Mouse (Mus musculus): ENCODE results near the gene Fam227a. TPM values are rescaled to one million over a fixed set of nuclear protein-coding genes. Genes with fewer than 3 reads are reported as not detected.
A peak's percentile ranks its signal among the peaks of the same experiment; 100 is the strongest.

The Fam227a gene
- polyA plus RNA-seq, 1 experiment from 2014 or later: 0.93 TPM

- Histone ChIP-seq H3K36me3 (peaks cover 9% of the 10 kb centered on the region; the same call in 1 of the 2 replicates), H3K4me1 (replicated peaks) (no peaks in the 10 kb centered on the region), H3K9me3 (replicated peaks) (no peaks in the 10 kb centered on the region), H3K4me2 (no peak overlapping the region), H3K27me3 (replicated peaks) (no peaks in the 10 kb centered on the region), H3K27ac (ENCODE audit: poor library complexity, severe bottlenecking) (no peak overlapping the region), H3K4me3 (no peak overlapping the region), H3K9ac (no peak overlapping the region)
- ATAC-seq (ENCODE audit: insufficient number of reproducible peaks, low FRiP score): no peak
- 80% methylated on average over 5 of the region's 5 CpGs for WGBS
Observed at GRCm38 (mm10) chr15:79616729-79617128, 42.0 kb downstream of the Fam227a start.

GRCm38 (mm10) chr15:79615501-79615900, 43.3 kb downstream of the Fam227a start:
- Histone ChIP-seq H3K4me3 (no peak overlapping the region), H3K4me1 (replicated peaks) (no peaks in the 10 kb centered on the region), H3K36me3 (peaks cover 9% of the 10 kb centered on the region; the same call in 1 of the 2 replicates), H3K4me2 (no peak overlapping the region), H3K9ac (no peak overlapping the region), H3K27ac (ENCODE audit: poor library complexity, severe bottlenecking) (no peak overlapping the region), H3K9me3 (replicated peaks) (0 out of 2 replicates have a peak, but pooled peaks cover 1% of the 10 kb centered on the region), H3K27me3 (replicated peaks) (no peaks in the 10 kb centered on the region)
- WGBS: 77% methylated on average over 7 of the region's 7 CpGs
- ATAC-seq (ENCODE audit: insufficient number of reproducible peaks, low FRiP score): no peak

DNA sequence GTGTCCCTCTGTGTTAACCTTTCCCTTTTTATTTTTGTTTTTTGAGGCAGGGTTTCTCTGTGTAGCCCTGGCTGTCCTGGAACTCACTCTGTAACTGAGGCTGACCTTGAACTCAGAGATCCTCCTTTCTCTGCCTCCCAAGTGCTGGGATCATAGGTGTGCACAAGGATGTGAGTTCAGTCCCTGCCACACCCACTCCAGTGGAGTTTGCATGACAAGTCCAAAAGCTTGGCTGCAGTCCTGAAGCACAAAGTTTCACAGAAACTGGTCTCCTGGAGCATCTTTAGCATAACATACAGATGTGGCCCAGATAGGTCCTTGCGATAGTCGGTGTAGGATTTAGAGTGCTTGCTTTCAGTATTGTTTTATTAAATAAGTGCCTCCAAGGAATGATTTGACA, 49.5 kb downstream of the Fam227a start:
- ATAC-seq (ENCODE audit: insufficient number of reproducible peaks, low FRiP score): no peak
- H3K9ac ChIP-seq: no peak overlapping the region
- H3K27me3 ChIP-seq (replicated peaks): no peaks in the 10 kb centered on the region; the same call in 1 of the 2 replicates
- peaks cover 6% of the 10 kb centered on the region; the same call in 1 of the 2 replicates for H3K36me3 ChIP-seq
- peaks cover 5% of the 10 kb centered on the region; the same call in 1 of the 2 replicates for H3K4me1 ChIP-seq (replicated peaks)
- H3K4me3 ChIP-seq: no peak overlapping the region
- 92% methylated on average over 2 of the region's 2 CpGs for WGBS
- no peak overlapping the region for H3K27ac ChIP-seq (ENCODE audit: poor library complexity, severe bottlenecking)
- no peak overlapping the region for H3K4me2 ChIP-seq
- H3K9me3 ChIP-seq (replicated peaks): 0 out of 2 replicates have a peak, but pooled peaks cover 3% of the 10 kb centered on the region

GRCm38 (mm10) chr15:79608214-79608613, 50.5 kb downstream of the Fam227a start:
- Histone ChIP-seq H3K4me3 (no peak overlapping the region), H3K4me1 (replicated peaks) (peaks cover 5% of the 10 kb centered on the region; the same call in 1 of the 2 replicates), H3K9me3 (replicated peaks) (peaks cover 3% of the 10 kb centered on the region; the same call in 1 of the 2 replicates), H3K9ac (no peak overlapping the region), H3K27me3 (replicated peaks) (no peaks in the 10 kb centered on the region; the same call in 1 of the 2 replicates), H3K36me3 (peaks cover 3% of the 10 kb centered on the region; the same call in 1 of the 2 replicates), H3K4me2 (no peak overlapping the region), H3K27ac (ENCODE audit: poor library complexity, severe bottlenecking) (no peak overlapping the region)
- no peak for ATAC-seq (ENCODE audit: insufficient number of reproducible peaks, low FRiP score)
- 77% methylated on average over 7 of the region's 7 CpGs for WGBS

DNA sequence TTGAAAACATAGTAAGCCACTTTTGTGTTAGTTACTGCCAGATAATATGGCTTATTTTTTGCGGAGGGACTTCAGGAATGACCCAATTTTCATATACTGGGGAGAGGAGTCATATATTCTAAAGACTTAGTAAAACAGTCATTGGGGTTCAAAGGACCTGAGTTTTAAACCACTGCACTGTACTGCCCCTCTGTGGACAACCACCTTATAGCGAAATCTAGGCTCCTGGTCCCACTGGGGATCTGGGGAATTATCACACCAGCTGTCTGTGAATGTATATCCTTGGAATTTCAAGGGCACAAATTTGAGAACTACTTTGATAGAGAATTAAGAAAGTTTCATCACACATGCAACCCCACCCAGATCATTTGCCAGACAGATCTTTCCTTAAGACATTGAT, 51.0 kb downstream of the Fam227a start:
- Histone ChIP-seq H3K9me3 (replicated peaks) (peaks cover 3% of the 10 kb centered on the region; the same call in 1 of the 2 replicates), H3K36me3 (peaks cover 3% of the 10 kb centered on the region; the same call in 1 of the 2 replicates), H3K27me3 (replicated peaks) (no peaks in the 10 kb centered on the region; the same call in 1 of the 2 replicates), H3K4me1 (replicated peaks) (peaks cover 5% of the 10 kb centered on the region; the same call in 1 of the 2 replicates), H3K4me3 (no peak overlapping the region), H3K9ac (no peak overlapping the region), H3K27ac (ENCODE audit: poor library complexity, severe bottlenecking) (no peak overlapping the region), H3K4me2 (no peak overlapping the region)
- no peak for ATAC-seq (ENCODE audit: insufficient number of reproducible peaks, low FRiP score)
- WGBS: 54% methylated on average over 2 of the region's 2 CpGs

- Histone ChIP-seq H3K36me3 (no peaks in the 10 kb centered on the region; the same call in 1 of the 2 replicates), H3K4me2 (no peak overlapping the region), H3K27me3 (replicated peaks) (no peaks in the 10 kb centered on the region; the same call in 1 of the 2 replicates), H3K27ac (ENCODE audit: poor library complexity, severe bottlenecking) (no peak overlapping the region), H3K4me3 (no peak overlapping the region), H3K4me1 (replicated peaks) (peaks cover 5% of the 10 kb centered on the region; the same call in 1 of the 2 replicates), H3K9ac (no peak overlapping the region), H3K9me3 (replicated peaks) (peaks cover 3% of the 10 kb centered on the region; the same call in 1 of the 2 replicates)
- 86% methylated on average over 12 of the region's 12 CpGs for WGBS
- no peak for ATAC-seq (ENCODE audit: insufficient number of reproducible peaks, low FRiP score)
Observed at GRCm38 (mm10) chr15:79606161-79606560, 52.6 kb downstream of the Fam227a start.

DNA sequence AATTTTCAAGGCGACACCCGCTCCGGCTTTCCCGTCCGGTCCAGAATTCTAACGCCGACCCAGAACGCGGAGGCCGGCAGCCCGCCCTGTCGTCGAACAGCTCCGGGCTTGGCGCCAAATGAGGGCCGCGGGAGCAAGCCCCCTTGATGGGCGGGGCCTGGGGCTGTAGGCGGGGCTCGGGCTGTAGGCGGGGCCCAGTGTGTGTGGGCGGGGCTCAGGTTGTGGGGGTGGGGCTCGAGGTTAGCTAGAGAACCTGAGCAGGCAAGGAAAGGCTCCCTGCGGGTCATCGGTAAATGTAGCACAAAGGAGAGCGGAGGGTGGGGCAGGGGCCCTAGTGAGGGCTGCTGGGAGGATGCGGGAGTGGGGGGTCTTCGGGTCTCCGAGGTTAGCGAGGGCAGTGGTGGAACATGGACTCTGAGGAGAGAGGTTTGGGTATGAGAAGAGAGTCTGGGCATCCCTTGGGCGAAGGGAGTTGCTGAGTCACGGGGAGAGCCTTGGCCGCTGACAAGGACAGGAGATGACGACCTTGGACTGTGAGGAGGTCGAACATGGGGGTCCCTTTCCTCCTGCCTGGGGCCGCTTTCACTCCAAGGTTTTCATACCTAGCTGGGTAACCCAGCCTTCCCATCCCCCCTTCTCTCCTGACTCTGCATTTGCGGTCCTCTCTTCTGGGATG, 53.6 kb downstream of the Fam227a start, which contains the start of gene Dmc1:
Gene Dmc1 (minus strand): TSS at position 120 of the 676 bp plus-strand sequence.
- H3K4me1 ChIP-seq (replicated peaks): peaks cover 5% of the 10 kb centered on the region; the same call in 1 of the 2 replicates
- WGBS: 10% methylated on average over 37 of the region's 37 CpGs
- no peaks in the 10 kb centered on the region; the same call in 1 of the 2 replicates for H3K9me3 ChIP-seq (replicated peaks)
- H3K36me3 ChIP-seq: no peaks in the 10 kb centered on the region
- H3K4me2 ChIP-seq: peak within 1 kb of the TSS; percentile 65
- H3K4me3 ChIP-seq: peak within 1 kb of the TSS; percentile 44
- H3K9ac ChIP-seq: peak within 1 kb of the TSS; percentile 34
- H3K27me3 ChIP-seq (replicated peaks): no peaks in the 10 kb centered on the region; the same call in 1 of the 2 replicates
- no peak within 1 kb of the TSS for H3K27ac ChIP-seq (ENCODE audit: poor library complexity, severe bottlenecking)
- peak; percentile 45; the same call in 1 of the 2 replicates for ATAC-seq (ENCODE audit: insufficient number of reproducible peaks, low FRiP score)

DNA sequence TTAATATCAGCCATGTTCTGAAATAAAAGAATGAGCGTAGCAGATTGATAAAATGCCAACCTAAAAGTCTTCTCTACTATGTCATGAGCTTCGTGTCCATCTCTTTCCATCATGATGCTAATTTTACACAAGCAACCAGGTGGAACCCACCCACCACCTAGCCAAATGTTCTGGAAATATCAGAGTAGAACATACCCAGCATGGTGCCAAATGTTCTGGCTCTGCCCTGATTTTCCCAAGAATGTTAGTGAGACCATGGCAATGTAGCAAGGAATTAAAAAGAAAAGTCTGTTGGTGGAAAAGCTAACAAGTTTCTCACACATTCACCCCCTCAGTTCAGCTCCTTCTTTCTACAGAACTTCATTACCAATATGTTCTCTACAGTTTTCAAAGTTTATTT, 58.6 kb downstream of the Fam227a start:
- no peak overlapping the region for H3K9ac ChIP-seq
- peaks cover 4% of the 10 kb centered on the region; the same call in 1 of the 2 replicates for H3K4me1 ChIP-seq (replicated peaks)
- H3K4me2 ChIP-seq: no peak overlapping the region
- 64% methylated on average over 2 of the region's 2 CpGs for WGBS
- H3K27me3 ChIP-seq (replicated peaks): no peaks in the 10 kb centered on the region; the same call in 1 of the 2 replicates
- no peak for ATAC-seq (ENCODE audit: insufficient number of reproducible peaks, low FRiP score)
- no peaks in the 10 kb centered on the region; the same call in 1 of the 2 replicates for H3K9me3 ChIP-seq (replicated peaks)
- no peak overlapping the region for H3K27ac ChIP-seq (ENCODE audit: poor library complexity, severe bottlenecking)
- no peak overlapping the region for H3K4me3 ChIP-seq
- 0 out of 2 replicates have a peak, but pooled peaks cover 3% of the 10 kb centered on the region for H3K36me3 ChIP-seq

DNA sequence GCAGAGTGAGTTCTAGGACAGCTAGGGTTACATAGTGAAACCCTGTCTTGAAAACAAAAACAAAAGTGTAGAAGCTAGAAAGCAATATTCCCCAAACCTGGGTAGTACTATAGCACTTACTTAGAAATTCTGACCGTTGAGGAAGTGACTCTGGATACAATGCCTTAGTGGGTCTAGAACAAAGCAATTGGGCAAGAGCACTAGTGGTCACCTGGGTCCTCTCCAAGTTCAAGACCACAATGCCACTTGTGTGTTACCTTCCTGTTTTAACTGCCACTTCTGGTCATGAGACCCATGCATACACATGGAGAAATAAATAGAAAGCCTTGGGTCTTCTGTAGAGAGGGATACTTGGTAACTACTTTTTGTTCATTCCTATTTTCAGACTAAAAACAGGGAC, 60.0 kb downstream of the Fam227a start:
- Histone ChIP-seq H3K4me2 (no peak overlapping the region), H3K36me3 (0 out of 2 replicates have a peak, but pooled peaks cover 3% of the 10 kb centered on the region), H3K9ac (no peak overlapping the region), H3K27me3 (replicated peaks) (no peaks in the 10 kb centered on the region), H3K4me1 (replicated peaks) (no peaks in the 10 kb centered on the region), H3K4me3 (no peak overlapping the region), H3K9me3 (replicated peaks) (no peaks in the 10 kb centered on the region), H3K27ac (ENCODE audit: poor library complexity, severe bottlenecking) (no peak overlapping the region)
- 69% methylated on average over 1 of the region's 1 CpGs for WGBS
- ATAC-seq (ENCODE audit: insufficient number of reproducible peaks, low FRiP score): no peak

DNA sequence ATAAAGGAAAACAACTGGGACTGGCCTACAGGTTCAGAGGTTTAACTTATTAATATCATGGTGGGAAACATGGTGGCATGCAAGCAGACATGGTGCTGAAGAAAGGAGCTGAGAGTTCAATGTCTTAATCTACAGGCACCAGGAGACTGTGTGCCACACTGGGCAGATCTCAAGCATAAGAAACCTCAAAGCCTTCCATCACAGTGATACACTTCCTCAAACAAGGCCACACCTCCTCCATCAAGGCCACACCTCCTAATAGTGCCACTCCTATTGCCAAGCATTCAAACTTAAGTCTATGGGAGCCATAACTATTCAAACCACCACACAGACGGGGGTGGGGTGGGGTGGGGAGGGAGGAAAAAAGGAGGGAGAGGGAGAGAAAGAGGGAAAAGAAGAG, 77.2 kb downstream of the Fam227a start:
- WGBS: 73% methylated on average over 1 of the region's 1 CpGs
- Histone ChIP-seq H3K27ac (ENCODE audit: poor library complexity, severe bottlenecking) (no peak overlapping the region), H3K36me3 (no peaks in the 10 kb centered on the region), H3K9me3 (replicated peaks) (0 out of 2 replicates have a peak, but pooled peaks cover 2% of the 10 kb centered on the region), H3K27me3 (replicated peaks) (no peaks in the 10 kb centered on the region), H3K4me2 (no peak overlapping the region), H3K4me3 (no peak overlapping the region), H3K9ac (no peak overlapping the region), H3K4me1 (replicated peaks) (no peaks in the 10 kb centered on the region)
- ATAC-seq (ENCODE audit: insufficient number of reproducible peaks, low FRiP score): no peak

DNA sequence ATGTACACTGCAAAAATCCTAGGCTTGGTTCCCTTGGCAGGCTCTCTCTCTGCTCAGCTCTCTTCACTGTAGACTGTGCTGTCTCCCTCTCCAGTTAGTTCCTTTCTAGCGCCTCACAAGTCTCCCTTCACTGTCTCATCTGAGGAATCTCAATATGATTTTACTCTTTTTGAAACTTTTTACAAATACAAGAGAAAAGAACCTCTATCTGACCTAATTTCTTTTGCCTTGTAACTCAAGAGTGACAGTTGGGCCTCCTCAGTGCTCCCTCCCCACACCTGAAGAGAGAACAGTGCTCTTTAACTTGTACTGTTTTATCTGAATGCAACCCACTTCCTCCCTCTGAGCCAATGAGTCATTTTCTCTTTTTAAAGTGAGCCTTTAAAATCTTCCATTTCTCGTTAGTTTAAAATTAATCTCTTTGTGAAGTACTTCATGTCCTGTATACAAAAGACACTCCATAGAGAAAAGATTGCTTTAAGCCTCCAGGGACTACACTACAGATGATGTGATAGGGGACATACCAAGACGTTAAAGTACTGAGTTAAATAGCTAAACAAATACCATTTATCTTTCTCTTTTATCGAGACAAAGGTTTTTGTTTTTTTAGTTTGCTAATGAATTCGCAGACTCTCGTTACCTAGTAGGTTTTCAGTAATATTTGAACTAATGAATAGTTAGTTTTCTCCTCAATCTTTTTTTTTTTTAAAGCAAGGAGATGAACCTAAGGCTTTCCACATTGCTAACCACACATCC, 80.9 kb downstream of the Fam227a start:
- no peak overlapping the region for H3K9ac ChIP-seq
- H3K27ac ChIP-seq (ENCODE audit: poor library complexity, severe bottlenecking): no peak overlapping the region
- H3K27me3 ChIP-seq (replicated peaks): no peaks in the 10 kb centered on the region

More for the DNA sequence above, 80.9 kb downstream of the Fam227a start:
- Histone ChIP-seq H3K9me3 (replicated peaks) (0 out of 2 replicates have a peak, but pooled peaks cover 2% of the 10 kb centered on the region), H3K4me2 (no peak overlapping the region), H3K36me3 (no peaks in the 10 kb centered on the region), H3K4me1 (replicated peaks) (no peaks in the 10 kb centered on the region), H3K4me3 (no peak overlapping the region)
- no peak for ATAC-seq (ENCODE audit: insufficient number of reproducible peaks, low FRiP score)
- WGBS: 55% methylated on average over 6 of the region's 6 CpGs

All from heart, embryonic 12.5 days (tissue).